Mouse (Mus musculus): ENCODE data around the gene Hsh2d.

Hsh2d gene

DNA sequence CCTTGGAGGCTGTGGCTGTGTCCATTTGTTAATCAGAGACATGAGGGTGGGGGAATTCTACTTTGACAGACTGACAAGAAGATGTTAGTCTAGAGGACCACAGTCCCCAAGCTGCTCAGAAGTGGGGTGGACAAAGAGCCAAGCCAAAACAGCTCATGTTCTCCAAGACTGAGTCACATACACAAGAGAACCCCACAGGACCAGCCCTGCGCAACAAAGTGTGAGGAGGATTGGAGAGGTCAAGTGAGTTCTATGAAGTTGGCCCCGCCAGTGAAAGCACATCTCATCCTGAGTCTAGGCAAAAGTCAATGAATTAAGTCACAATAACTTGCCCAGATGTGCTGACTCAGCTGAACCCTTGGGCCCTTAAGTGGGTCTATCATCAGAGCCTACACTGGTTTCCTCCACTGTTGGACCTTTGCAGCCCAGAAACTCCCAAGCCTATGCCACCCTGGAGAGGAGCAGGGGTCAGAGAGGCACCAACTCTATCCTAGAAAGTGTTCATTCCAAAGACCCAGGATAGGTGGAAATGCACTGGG is 1.6 kb upstream of the Hsh2d start:
- DNase-seq (ENCODE audit: extremely low read depth, low read depth) = no peak

DNA sequence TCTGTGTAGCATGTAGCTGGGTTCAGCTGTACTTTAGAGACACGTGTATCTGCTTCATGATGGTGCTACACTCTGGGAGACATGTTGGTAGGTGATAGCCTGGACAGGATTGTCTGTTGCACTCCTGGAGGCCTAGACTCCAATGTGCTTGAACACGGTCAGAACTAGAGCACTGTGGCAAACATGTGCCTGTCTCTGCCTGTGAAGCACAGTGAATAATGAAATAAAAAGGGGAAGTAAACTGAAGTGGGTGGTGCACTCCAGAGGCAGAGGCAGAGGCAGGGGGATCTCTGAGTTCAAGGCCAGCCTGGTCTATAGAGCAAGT is 739 bp downstream of the Hsh2d start:
- DNase-seq (ENCODE audit: extremely low read depth, low read depth) = no peak

DNA sequence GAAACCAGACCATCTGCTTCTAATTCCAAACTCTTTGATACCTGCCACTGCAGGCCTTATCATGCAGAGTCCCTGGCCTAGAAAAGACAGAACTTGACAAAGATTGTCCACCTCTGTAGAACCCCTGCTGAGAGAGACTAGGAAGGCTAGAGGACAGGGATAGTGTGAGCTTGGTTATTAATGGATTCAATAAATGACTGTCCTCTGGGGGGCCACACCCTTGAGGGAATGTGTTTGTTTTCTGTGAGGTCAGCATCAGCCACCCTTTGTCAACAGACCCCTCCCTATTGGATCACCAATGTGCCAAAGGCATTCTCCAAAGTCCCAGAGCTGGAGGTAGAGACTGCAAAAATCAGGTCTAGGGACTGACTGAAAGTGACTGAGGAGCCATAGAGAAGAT is 2.6 kb downstream of the Hsh2d start:
- no peak for DNase-seq (ENCODE audit: extremely low read depth, low read depth)

DNA sequence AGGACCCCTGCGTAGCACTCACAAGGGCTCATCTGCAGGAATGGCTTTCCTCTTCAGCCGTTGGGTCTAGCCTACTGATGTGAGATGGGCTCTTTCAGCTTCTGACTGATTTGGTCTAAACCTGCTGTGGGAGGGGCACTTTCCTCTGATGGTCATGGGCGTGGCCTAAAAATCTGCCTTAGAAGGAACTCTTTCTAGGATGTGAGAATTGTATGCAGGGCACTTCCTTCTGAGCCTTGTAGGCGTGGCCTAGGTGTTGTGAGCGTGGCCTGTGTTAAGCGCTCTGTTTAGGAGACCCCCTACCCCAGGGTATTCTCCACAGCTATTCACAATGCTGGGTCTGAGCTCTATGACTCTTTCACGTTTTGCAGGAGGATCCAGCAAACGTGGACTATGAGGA is 8.6 kb downstream of the Hsh2d start:
- DNase-seq (ENCODE audit: extremely low read depth, low read depth) = no peak

DNA sequence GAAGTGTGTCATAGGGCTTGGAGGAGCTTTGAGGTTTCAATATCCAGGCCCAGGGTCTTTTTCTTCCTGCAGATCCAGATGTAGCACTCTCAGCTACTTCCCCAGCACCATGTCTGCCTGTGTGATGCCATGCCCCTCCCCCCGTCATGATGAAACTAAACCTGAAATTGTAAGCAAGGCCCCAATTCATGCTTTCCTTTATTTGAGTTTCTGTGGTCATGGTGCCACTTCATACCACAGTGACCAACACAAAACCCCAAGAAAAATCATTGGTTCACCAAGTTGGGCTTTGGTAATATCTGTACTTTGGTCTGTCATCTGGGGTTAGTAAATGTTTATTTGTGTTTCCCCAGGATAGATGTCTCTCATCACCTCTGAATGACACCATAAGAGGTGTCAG is 19.1 kb downstream of the Hsh2d start:
- no peak for DNase-seq (ENCODE audit: extremely low read depth, low read depth)

DNA sequence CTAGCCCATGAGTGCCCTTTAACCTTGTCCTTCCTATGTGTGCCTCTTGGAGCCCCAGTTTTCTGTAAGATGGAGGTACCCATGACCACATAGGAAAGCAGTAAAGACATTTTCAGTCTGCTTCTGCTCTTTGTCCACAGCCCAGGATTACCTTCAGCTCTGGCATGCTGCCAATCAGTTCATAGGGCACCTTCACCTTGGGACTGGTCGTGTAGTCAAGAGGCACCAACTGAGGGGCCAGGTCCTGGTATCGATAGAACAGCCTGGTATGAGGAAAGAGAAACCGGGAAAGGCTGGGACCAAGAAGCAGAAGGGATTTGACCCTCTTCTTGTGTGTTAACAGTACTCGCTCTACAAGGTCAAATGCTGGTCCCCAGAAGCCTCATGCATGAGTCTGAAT is 20.8 kb downstream of the Hsh2d start:
- no peak for DNase-seq (ENCODE audit: extremely low read depth, low read depth)

DNA sequence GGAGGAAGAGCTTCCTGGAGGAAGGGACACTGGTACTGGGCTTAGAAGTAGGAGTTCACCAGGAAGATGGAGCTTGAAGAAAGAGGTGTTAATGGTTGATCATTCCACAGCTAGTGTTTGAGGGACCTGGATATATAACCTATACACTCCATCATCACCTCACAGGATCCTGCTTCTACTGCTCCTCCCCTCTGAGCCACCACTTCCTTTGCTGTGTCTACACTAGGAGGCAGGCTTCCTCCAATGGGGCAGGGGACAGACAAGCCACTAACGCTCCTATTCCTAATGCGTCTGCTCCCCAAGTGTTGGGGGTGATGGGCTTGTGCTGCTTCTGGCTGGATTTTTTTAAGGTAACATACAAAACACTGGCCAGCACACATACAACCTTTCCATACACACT is 21.3 kb downstream of the Hsh2d start:
- no peak for DNase-seq (ENCODE audit: extremely low read depth, low read depth)

DNA sequence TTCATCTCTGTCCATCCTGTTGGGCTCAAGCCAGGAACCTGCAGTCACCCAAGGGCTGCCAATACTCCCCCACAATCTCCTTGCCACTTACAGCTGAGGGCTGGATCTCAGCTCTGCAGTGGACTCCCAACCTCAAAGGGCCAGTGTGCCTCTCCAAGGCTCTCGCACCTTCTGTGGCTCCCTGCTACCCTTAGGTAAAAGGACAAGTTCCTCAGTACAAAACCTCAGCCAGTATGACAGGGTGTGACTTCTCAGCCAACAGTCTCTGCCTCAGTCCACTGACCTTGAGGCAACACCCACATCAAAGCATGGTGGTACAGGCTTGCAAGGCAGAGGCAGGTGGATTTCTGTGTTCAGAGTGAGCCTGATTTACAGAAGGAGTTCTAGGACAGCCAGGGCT is 22.4 kb downstream of the Hsh2d start:
- DNase-seq (ENCODE audit: extremely low read depth, low read depth) = no peak

DNA sequence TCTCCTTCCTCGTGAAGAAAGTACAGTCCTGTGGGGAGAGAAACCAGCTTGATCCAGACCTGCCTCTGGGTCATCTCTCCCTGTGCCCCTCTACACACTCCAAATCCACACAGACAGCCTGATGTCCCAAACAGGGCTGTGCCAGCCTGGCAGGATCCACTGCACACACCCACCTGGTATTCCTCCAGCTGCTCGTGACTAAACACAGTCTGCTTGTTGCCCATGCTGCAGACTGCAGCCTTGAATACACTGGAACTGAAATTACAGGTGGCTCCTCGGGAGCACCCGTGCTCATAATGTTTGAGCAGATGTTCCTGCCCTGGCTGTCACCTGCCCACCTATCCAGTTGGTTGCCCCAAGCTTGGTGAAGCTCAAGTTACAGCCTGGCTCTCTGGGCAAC is 23.3 kb downstream of the Hsh2d start, which contains the start of gene Cib3:
TSS of gene Cib3 (minus strand) at position 87 of the 400 bp plus-strand sequence.
- DNase-seq (ENCODE audit: extremely low read depth, low read depth) = no peak

DNA sequence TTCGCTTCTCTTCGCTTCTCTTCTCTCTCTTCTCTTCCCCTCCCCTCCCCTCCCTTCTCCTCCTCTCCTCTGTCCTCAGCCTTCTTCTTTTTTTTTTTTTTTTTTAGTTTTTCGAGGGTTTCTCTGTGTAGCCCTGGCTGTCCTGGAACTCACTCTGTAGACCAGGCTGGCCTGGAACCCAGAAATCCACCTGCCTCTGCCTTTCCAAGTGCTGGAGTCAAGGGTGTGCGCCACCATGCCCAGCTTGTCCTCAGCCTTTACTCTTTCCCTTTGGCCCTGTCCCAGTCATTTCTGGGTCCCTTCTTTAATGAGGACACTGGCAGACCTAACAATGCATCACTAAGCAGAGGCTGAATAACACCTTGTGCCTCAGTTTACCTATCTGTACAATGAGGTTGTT is 24.1 kb downstream of the Hsh2d start, which contains the start of gene Gm11034:
TSS of gene Gm11034 (minus strand) at position 101 of the 400 bp plus-strand sequence.
- DNase-seq (ENCODE audit: extremely low read depth, low read depth) = no peak

DNA sequence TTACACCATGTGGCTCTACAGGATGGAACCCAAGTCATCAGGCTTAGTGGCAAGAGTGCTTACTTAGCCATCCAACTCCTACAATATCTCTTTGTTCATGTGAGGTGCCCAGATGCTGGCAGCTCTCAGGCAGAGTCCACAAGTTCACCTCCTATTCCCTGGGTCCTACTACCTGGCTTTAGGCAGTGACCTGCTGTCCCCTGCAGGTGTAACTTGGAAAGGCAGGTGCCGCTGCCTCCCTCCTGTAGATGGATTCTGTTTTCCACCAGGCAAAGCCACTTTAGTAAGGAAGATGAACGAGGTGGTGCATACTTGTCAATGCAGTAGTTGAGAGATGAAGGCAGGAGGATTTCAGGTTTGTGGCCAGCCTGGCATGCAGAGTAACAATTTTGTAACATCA is 25.6 kb downstream of the Hsh2d start:
- DNase-seq (ENCODE audit: extremely low read depth, low read depth) = no peak

DNA sequence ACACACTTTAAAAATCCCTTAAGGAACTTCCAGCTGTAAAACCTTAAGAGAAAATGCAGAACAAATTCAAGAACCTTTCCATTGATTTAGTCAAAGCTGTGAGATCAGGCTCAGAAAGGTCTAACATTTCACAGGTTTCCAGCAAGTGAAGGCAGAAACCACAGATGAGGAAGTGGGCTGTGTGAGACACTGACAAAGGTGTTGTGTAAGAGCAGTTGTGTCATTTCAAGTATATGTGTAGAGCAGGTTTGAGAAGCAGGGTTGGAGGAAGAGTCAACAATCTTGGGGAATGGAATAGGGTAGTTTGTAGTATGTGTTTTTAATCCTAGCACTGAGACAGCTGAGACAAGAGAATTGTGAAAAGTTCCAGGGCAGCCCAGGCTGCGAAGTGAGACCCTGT is 26.4 kb downstream of the Hsh2d start:
- DNase-seq (ENCODE audit: extremely low read depth, low read depth) = peak; percentile 51

DNA sequence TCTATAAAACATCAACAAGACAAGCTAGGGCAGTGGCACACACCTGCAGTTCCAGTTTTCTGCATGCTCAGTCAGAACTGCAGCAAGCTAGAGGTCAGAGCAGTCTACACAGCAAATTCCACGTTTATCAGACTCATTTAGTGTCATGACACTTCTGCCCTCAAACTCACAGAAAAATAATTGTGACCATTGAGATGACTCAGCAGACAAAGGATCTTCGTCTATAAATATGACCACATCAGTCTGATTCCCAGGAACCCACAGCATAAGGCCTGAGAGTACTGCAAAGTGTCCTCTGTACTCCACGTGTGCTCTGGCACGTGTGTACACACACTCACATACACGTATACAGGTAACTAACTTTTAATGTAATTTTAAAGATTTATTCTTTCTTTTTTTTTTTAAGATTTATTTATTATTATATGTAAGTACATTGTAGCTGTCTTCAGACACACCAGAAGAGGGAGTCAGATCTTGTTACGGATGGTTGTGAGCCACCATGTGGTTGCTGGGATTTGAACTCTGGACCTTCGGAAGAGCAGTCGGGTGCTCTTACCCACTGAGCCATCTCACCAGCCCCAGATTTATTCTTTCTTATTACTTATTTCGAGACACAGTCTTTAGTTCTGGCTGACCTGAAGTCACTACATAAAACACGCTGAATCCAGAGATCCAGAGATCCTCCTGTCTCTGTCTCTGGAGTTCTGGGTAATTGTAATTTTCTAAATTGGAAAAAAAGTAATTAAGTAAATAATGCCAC is 29.5 kb downstream of the Hsh2d start:
- DNase-seq (ENCODE audit: extremely low read depth, low read depth) = no peak

DNA sequence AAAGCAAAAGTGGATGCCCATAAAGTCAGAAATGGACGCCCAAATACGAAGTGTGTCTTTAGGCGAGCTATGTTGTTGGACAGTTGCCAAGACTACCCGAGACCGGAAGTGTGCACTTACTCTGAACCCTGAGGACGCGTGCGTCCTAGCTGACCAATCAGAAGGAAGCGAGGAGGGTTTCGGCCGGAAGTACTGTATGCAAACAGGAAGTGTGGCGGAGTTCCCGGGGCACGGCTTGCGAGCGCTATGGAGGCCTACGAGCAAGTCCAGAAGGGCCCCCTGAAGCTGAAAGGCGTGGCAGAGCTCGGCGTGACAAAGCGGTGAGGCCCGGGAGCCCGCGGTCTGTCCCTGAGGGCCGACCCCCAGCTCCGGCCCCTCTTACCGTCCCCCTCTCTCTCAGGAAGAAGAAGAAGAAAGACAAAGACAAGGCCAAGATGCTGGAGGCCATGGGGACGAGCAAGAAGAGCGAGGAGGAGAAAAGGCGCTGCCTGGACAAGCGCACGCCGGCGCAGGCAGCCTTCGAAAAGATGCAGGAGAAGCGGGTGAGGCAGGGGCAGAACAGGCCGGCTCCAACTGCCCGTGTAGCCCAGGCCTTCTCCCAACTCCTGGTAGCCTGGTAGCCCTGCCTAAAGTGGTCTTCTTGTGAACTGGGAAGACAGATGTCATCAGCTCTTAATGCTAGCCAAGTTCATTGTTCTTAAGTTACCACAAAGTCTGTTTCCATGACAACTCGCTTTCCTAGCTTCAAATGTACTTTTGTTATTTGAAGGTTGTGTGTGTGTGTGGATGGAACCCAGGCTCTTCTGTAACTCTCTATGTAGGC is 30.3 kb downstream of the Hsh2d start, which contains the start of gene Fam32a:
TSS of gene Fam32a (plus strand) at position 190 of the 823 bp plus-strand sequence.
- peak; percentile 98 for DNase-seq (ENCODE audit: extremely low read depth, low read depth)

DNA sequence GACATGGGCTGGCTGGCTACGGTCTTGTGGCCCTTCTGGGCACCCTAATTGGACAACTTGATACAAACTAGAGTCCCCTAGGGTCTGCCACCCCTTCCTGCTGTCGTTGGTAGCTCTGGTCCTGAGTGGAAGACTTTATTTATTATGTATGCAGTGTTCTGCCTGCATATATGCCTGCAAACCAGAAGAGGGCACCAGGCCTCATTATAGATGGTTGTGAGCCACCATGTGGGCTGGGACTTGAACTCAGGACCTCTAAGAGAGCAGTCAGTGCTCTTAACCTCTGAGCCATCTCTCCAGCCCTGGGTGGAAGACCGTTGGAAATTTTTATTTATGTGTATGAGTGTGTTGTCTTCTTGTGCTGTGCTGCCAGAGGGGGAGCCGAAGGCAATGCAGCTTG is 31.3 kb downstream of the Hsh2d start:
- DNase-seq (ENCODE audit: extremely low read depth, low read depth) = no peak

DNA sequence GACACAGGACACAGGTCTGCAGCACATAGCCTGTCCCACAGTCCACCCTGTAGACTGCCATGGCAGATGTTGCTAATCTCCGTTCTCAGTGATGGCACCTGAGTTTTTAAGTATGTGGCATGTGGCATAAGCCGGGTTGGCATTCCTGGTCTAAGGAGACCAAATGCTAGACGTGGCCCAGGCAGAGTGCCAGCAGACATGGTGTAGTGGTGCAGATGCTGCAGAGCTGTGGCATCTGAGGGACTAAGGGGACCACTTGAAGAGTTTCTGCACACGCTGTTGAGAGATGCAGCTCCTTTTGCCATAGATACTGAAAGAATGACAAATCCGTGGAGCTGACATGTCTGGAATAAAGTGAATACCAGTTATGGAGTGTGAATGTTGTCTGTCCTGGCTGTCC is 33.2 kb downstream of the Hsh2d start:
- no peak for DNase-seq (ENCODE audit: extremely low read depth, low read depth)

DNA sequence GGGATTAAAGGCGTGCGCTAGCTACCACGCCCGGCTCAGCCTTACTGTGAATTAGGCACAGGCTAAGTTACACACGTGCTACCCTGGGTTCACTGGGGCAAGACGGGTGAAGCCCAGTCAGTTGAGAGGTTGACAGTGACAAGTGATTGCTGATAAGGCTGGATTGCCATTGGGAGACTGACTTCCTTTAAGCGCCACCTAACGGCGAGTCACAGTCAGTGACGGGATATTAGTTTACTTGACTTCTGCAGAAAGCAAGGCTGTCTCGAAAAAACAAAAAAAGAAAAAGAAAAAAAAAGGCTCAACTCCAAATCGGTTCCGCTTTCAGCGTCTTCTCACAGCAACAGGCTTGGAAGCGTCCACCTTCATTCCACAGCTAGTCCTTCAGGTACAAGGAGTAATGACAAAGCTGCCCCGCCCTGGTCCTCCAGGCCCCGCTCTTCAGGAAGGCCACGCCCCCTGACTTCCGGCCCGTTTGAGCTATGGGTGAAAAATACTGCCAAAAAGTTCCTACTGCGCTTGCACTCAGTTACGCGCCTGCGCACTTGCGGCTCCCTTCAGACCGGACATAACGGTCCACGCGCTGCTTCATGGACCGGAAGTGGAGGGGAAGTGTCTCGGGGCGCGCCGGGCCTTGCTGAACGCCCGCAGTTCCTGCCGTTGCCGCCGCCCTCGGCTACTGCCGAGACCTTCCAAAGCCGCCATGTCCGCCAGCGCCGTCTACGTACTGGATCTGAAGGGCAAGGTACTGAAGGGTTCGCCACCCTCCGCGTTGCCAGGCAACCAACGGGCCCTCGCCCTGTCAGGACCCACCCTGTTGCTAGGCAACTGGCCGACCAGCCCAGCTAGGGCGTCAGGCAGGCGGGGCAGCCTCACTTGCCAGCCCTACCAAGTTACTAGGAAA is 50.3 kb downstream of the Hsh2d start, which contains the start of gene Ap1m1:
TSS of gene Ap1m1 (plus strand) at position 520 of the 904 bp plus-strand sequence.
- DNase-seq (ENCODE audit: extremely low read depth, low read depth) = peak; percentile 95

DNA sequence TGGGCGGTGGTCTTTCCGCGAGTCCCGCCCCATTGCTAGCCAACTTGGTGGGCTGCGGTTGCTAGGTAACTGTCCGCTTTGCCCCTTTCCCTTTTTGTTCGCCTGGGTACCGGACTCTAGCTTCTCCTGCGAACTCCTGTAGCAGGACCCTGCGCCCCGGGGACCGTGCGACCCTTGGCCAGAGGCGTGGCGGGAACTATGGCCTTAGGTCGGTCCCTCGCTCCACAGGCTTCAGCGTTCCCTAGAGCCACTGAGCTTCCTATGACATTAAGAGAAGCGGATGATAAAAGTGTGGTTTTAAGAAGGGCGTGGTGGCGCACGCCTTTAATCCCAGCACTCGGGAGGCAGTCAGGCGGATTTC is 50.9 kb downstream of the Hsh2d start:
- no peak for DNase-seq (ENCODE audit: extremely low read depth, low read depth)

DNA sequence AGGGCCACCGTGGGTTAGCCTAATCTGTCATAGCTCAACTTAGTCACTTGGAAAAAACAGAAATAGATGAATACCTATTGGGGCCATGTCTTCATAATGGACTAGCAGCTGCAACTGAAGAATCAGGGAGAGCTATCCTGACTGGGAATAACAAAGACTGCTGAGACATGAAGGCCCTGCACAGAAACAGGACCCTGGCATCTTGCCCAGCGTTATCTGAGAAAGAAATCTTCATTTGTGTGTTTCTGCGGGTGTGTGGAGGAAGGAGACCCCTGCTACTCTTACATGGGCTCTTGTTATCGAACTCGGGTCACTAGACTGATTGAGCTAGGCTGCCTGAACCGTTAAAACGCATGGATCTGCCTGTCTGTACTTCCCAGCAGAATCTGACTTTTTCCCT is 51.5 kb downstream of the Hsh2d start:
- no peak for DNase-seq (ENCODE audit: extremely low read depth, low read depth)

DNA sequence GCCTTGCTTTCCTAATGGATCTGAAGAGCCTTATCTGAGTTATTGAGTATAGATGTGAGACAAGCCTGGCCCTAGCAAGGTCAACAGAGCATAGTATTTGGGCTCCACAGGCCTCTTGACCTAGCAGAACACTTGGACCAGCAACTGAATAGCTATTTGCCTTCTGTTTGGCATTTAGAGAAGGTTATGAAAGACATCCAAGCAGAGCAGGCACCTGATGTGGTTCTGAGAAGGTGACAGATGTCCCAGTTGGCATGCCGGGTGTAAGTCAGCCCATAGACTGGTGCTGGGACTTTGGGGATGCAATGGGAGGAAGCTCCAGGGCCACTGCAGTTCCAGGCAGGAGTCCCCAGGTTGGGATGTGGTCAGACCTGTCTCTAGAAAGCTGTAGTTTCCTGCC is 52.8 kb downstream of the Hsh2d start:
- no peak for DNase-seq (ENCODE audit: extremely low read depth, low read depth)

DNA sequence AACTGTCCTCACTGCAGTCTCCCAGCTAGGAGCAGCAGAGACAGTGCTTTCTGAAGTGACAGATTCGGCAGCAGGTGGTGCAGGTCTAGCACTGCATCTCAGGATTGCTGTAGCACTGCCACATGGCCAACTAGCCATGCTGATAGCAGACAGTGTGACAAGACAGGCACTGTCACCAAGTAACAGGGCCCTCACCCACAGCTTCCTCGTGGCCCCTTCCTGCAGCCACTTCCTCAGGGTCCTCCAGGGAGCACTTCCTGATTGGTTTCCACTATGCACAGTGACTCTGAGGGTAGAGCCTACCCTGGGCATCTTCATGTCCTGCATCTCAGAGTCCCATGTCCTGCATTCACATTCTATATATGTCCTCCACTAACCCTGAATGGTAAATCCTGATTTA is 55.2 kb downstream of the Hsh2d start:
- no peak for DNase-seq (ENCODE audit: extremely low read depth, low read depth)

Measured in MEL-GATA-1-ER (cell line).